Mouse (Mus musculus): ENCODE results near the gene Gm10153. TPM values are rescaled to one million over a fixed set of nuclear protein-coding genes. Genes with fewer than 3 reads are reported as not detected.
A peak's percentile ranks its signal among the peaks of the same experiment; 100 is the strongest.
"Not testable (repeated sequence)": the region's sequence is repeated elsewhere in the genome, so short reads cannot be mapped to it uniquely, and the experiment has no call there.

The Gm10153 gene
- total and polyA plus RNA-seq, 2 experiments from 2014 or later, result not detected

- H3K4me2 ChIP-seq (ENCODE audit: low read depth, low read length, poor library complexity, severe bottlenecking), result no peak overlapping the region
- no peaks in the 10 kb centered on the region for H3K4me1 ChIP-seq (ENCODE audit: insufficient read depth, low read length)
- H3K36me3 ChIP-seq (ENCODE audit: insufficient read depth, low read length), result no peaks in the 10 kb centered on the region
- H3K4me3 ChIP-seq (ENCODE audit: low read depth, low read length), result no peak overlapping the region
- H3K27ac ChIP-seq (ENCODE audit: low read depth, low read length), result no peak overlapping the region
- no peak overlapping the region for H3K9ac ChIP-seq (replicated peaks; ENCODE audit: low read length, poor library complexity, severe bottlenecking)
- H3K27me3 ChIP-seq (ENCODE audit: insufficient read depth, low read length), result no peaks in the 10 kb centered on the region
- ATAC-seq (ENCODE audit: low FRiP score) (no peak), DNase-seq (ENCODE audit: low spot score) (peak; percentile 71)
- H3K9me3 ChIP-seq (ENCODE audit: low read length), result no peaks in the 10 kb centered on the region
- 49% methylated on average over 3 of the region's 3 CpGs for WGBS
- TF ChIP-seq CTCF (IDR thresholded peaks at IDR 0.05), result peak; percentile 79
Observed at GRCm38 (mm10) chr7:142169836-142170235, 20.4 kb downstream of the Gm10153 start.

GRCm38 (mm10) chr7:142165639-142166038, 24.6 kb downstream of the Gm10153 start, which contains the start of gene Gm4553:
Gene Gm4553 (minus strand): TSS chr7:142165739.
- not testable (repeated sequence) for H3K4me1 ChIP-seq (ENCODE audit: insufficient read depth, low read length); ATAC-seq (ENCODE audit: low FRiP score); H3K27ac ChIP-seq (ENCODE audit: low read depth, low read length); H3K27me3 ChIP-seq (ENCODE audit: insufficient read depth, low read length); H3K4me2 ChIP-seq (ENCODE audit: low read depth, low read length, poor library complexity, severe bottlenecking); H3K36me3 ChIP-seq (ENCODE audit: insufficient read depth, low read length); H3K4me3 ChIP-seq (ENCODE audit: low read depth, low read length); H3K9ac ChIP-seq (replicated peaks; ENCODE audit: low read length, poor library complexity, severe bottlenecking); H3K9me3 ChIP-seq (ENCODE audit: low read length); DNase-seq (ENCODE audit: low spot score)

GRCm38 (mm10) chr7:142159366-142159765, 30.8 kb downstream of the Gm10153 start:
- Histone ChIP-seq H3K4me1 (ENCODE audit: insufficient read depth, low read length) (no peaks in the 10 kb centered on the region), H3K9me3 (ENCODE audit: low read length) (no peaks in the 10 kb centered on the region), H3K9ac (replicated peaks; ENCODE audit: low read length, poor library complexity, severe bottlenecking) (no peak overlapping the region), H3K4me2 (ENCODE audit: low read depth, low read length, poor library complexity, severe bottlenecking) (no peak overlapping the region), H3K36me3 (ENCODE audit: insufficient read depth, low read length) (no peaks in the 10 kb centered on the region), H3K27me3 (ENCODE audit: insufficient read depth, low read length) (no peaks in the 10 kb centered on the region), H3K4me3 (ENCODE audit: low read depth, low read length) (no peak overlapping the region), H3K27ac (ENCODE audit: low read depth, low read length) (no peak overlapping the region)
- ATAC-seq (ENCODE audit: low FRiP score) (no peak), DNase-seq (ENCODE audit: low spot score) (no peak)
- 92% methylated on average over 3 of the region's 3 CpGs for WGBS
- no peak for TF ChIP-seq CTCF (IDR thresholded peaks at IDR 0.05)

GRCm38 (mm10) chr7:142157013-142157412, 33.2 kb downstream of the Gm10153 start, which contains the start of gene Gm29735:
Gene Gm29735 (minus strand): TSS chr7:142157113.
- H3K36me3 ChIP-seq (ENCODE audit: insufficient read depth, low read length); H3K4me3 ChIP-seq (ENCODE audit: low read depth, low read length); ATAC-seq (ENCODE audit: low FRiP score); H3K4me1 ChIP-seq (ENCODE audit: insufficient read depth, low read length); H3K4me2 ChIP-seq (ENCODE audit: low read depth, low read length, poor library complexity, severe bottlenecking); H3K27ac ChIP-seq (ENCODE audit: low read depth, low read length); DNase-seq (ENCODE audit: low spot score); H3K27me3 ChIP-seq (ENCODE audit: insufficient read depth, low read length); H3K9ac ChIP-seq (replicated peaks; ENCODE audit: low read length, poor library complexity, severe bottlenecking); H3K9me3 ChIP-seq (ENCODE audit: low read length): not testable (repeated sequence)
- whole genome bisulfite sequencing, result 59% methylated on average over 2 of the region's 2 CpGs

- Histone ChIP-seq H3K36me3 (ENCODE audit: insufficient read depth, low read length) (no peaks in the 10 kb centered on the region), H3K4me1 (ENCODE audit: insufficient read depth, low read length) (no peaks in the 10 kb centered on the region), H3K27ac (ENCODE audit: low read depth, low read length) (no peak overlapping the region), H3K9ac (replicated peaks; ENCODE audit: low read length, poor library complexity, severe bottlenecking) (no peak overlapping the region), H3K9me3 (ENCODE audit: low read length) (no peaks in the 10 kb centered on the region), H3K27me3 (ENCODE audit: insufficient read depth, low read length) (no peaks in the 10 kb centered on the region), H3K4me2 (ENCODE audit: low read depth, low read length, poor library complexity, severe bottlenecking) (no peak overlapping the region), H3K4me3 (ENCODE audit: low read depth, low read length) (no peak overlapping the region)
- DNase-seq (ENCODE audit: low spot score), result no peak
- ATAC-seq (ENCODE audit: low FRiP score), result no peak
- WGBS, result 53% methylated on average over 1 of the region's 1 CpGs
- TF ChIP-seq CTCF (IDR thresholded peaks at IDR 0.05), result no peak
Observed at GRCm38 (mm10) chr7:142155308-142155707, 34.9 kb downstream of the Gm10153 start.

- Histone ChIP-seq H3K9ac (replicated peaks; ENCODE audit: low read length, poor library complexity, severe bottlenecking) (no peak overlapping the region), H3K4me2 (ENCODE audit: low read depth, low read length, poor library complexity, severe bottlenecking) (no peak overlapping the region), H3K36me3 (ENCODE audit: insufficient read depth, low read length) (no peaks in the 10 kb centered on the region), H3K27ac (ENCODE audit: low read depth, low read length) (no peak overlapping the region), H3K9me3 (ENCODE audit: low read length) (no peaks in the 10 kb centered on the region), H3K27me3 (ENCODE audit: insufficient read depth, low read length) (no peaks in the 10 kb centered on the region), H3K4me1 (ENCODE audit: insufficient read depth, low read length) (no peaks in the 10 kb centered on the region), H3K4me3 (ENCODE audit: low read depth, low read length) (no peak overlapping the region)
- DNase-seq (ENCODE audit: low spot score), result no peak
- no peak for TF ChIP-seq CTCF (IDR thresholded peaks at IDR 0.05)
- WGBS, result 88% methylated on average over 4 of the region's 4 CpGs
- ATAC-seq (ENCODE audit: low FRiP score), result no peak
Observed at GRCm38 (mm10) chr7:142152191-142152590, 38.0 kb downstream of the Gm10153 start.
